Mouse (Mus musculus) heart, postnatal 25 days (tissue): ENCODE results near the gene Klkb1. TPM values are rescaled to one million over a fixed set of nuclear protein-coding genes. Genes with fewer than 3 reads are reported as not detected.

Experiments used
- DNase-seq: peaks from one replicate; pipeline ENCODE4 v3.0.0; 2022; ENCODE audit warnings: low spot score
- intact Hi-C: fragments of 180-260 bp; cut with DNase I; formaldehyde crosslinking; loops from one replicate; pipeline ENCODE4 v1.15.1; 2025
- total RNA-seq, 2 experiments: library from RNA; stranded (reverse); gene quantifications; 2 replicates each; pipeline ENCODE4 v1.2.3; 2021

The Klkb1 gene
- total RNA-seq, 2 experiments from 2014 or later, result not detected

GRCm38 (mm10) chr8:45274317-45274716 is 20.3 kb downstream of the Klkb1 start:
- intact Hi-C loops, result no loop called here
- DNase-seq, result no peak

DNA sequence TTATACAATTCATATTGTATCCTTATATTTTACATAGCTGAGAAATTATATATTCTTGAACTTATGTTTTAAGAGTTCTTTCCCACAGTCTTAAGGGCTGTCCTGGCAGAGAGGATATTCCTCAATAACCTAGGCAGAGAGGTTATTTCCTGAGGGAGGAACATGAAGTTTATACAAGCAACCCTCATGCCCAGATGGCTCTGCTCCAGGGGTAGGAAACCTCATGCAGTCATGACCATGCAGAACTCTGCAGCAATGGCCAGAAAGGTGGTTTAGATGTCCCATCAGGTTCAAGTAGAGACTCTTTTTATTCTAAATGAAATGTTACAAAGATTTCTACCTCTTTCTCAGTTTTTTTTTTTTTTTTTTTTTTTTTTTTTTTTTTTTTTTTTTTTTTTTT is 25.6 kb downstream of the Klkb1 start:
- no peak for DNase-seq

DNA sequence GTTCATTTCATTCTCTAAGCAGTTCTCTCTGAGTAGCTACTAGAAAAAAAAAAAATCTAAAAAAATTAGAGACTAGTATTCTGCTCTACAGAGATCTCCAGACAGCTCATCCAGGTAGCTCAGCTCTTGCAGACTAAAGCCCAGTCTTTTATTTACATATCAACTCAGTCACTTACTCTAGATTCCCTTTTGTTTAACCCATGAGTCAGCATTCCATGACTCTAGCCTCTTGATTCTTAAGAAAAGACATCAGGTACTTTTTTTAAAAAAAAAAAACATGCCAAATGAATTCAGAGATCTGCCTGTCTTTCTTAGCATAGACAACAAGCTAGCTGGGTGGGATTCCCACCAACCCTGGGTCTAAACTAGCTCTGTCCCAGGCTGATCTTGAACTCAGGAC is 26.2 kb downstream of the Klkb1 start:
- intact Hi-C loops, result no loop called here
- no peak for DNase-seq

More for the DNA sequence above, 25.6 kb downstream of the Klkb1 start:
- intact Hi-C loops, result no loop called here

- peak; percentile 7 for DNase-seq
- intact Hi-C loops, result no loop called here
Measured at GRCm38 (mm10) chr8:45267611-45268391, 26.9 kb downstream of the Klkb1 start.

DNA sequence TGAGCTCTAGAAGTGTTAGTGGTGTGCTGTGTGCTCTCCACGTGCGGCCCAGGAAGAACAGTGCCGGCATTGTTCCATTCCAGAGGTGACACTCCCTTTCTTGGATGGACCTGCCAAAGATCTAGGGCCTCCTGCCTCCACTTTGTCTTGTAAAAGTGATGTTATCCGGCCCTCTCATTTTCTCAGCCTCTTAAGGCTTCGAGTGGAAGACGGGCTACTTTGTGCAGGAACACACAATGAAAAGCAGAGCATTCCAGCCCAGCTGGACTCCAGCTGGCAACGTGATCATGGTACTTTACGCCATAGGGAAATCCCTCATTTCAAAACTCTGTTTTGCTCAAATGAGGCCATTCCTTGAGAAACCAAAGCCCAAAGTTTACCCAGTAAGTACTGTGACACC is 27.7 kb downstream of the Klkb1 start:
- intact Hi-C loops, result no loop called here
- DNase-seq, result no peak

GRCm38 (mm10) chr8:45264918-45265317 is 29.7 kb downstream of the Klkb1 start:
- intact Hi-C loops, result no loop called here
- DNase-seq, result no peak

GRCm38 (mm10) chr8:45262851-45263250 is 31.8 kb downstream of the Klkb1 start:
- DNase-seq, result no peak
- intact Hi-C loops, result no loop called here

DNA sequence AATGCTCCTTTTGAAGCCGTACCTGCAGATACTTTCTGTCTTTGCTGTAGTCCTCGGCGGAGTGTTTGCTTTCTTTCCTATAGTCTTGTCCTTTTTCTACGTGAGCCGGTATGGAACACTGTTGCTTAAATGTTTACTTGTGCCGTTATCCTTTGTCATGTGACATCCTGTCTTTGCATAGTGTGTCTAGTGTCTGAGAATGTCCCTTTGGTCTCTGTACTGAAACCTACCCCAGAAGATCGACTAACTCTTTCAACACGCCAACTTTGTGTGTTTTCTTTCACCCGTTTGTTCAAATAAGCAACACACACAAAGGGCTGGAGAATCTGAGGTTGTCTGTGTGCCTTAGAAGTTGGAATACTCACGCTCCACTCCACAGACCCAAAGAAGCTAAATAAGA is 32.7 kb downstream of the Klkb1 start, which contains the start of gene F11:
Gene F11 (minus strand): TSS at position 112 of the 400 bp plus-strand sequence.
- intact Hi-C loops, result no loop called here
- no peak for DNase-seq

DNA sequence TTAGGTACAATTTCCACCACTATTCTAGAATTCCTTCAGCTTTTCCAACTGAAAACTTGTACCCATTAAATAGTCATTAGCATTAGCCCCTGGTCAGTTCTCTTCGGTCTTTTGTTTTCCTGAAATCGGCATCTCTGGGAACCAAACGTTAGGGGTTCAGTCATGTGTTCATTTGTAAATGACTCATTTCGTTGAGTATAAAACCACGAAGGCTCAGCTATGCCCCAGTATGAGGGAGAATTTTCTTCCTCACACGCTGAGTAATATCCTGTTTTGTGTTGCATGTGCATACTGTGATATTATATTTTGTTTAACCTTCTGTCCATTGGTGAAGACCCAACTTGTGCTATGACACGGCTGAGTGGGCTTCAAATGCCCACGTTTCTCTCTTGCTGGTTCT is 36.2 kb downstream of the Klkb1 start:
- intact Hi-C loops, result no loop called here
- no peak for DNase-seq

DNA sequence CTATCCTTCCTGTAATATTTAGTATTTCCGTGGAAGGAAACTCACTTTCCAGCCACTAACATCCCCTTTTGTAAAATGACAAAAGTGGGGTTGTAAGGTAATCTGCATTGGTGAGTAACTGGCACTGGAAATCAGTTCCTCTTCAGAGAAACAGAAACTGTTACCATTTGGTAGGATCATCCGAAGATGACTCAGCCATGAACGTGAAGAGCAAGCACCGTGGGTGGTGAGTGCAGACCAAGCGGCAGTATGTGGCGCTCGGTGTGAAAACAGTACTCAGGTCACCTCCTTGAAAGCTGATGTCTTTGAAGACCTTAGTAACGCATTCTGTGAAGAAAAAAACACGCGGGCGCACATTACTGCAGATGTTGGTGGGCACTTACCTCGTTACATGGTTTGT is 39.6 kb downstream of the Klkb1 start:
- intact Hi-C loops, result no loop called here
- no peak for DNase-seq

DNA sequence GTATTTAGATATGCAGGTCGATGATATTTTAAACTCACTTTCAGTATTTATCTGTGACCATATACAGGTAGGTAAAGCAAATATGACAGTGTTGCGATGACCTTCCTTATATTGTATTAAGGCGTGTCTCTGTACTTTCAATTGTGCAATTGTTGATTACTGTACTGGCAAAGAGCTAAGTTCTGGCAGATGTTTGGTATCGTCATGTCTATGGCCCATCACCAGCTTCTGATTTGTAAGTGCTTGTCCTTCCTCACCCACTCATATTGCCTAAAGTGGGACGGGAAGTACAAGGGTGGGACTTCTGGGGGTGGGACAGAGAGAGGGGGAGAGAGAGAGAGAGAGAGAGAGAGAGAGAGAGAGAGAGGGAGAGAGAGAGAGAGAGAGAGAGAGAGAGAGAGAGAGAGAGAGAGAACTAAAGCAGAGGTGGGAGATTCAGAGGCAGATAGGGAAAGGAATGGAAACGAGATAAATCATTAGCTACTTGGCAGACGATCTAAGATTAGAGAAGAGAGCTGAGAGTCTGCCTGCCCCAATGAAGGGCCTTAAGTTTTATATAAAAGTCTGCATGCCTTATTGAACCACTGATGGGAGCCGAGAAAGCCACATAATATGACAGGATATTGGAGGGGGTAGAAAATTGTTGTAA is 40.3 kb downstream of the Klkb1 start:
- intact Hi-C loops, result no loop called here
- no peak for DNase-seq

DNA sequence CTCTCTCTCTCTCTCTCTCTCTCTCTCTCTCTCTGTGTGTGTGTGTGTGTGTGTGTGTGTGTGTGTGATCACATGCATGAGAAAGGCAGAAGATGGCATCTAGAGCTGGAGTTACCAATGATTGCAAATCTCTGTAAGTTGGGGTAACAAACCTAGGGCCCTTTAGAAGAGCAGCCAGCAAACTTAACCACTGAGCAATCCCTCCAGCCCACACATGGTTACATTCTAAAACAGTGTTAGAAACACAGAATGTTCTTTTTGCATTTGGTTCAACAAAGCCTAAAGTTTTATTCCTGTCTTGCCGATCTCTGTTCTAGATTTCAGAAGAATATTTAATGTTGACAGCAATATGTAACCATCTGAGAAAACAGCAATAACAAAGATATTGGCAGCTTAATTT is 41.1 kb downstream of the Klkb1 start:
- no peak for DNase-seq
- intact Hi-C loops, result no loop called here

DNA sequence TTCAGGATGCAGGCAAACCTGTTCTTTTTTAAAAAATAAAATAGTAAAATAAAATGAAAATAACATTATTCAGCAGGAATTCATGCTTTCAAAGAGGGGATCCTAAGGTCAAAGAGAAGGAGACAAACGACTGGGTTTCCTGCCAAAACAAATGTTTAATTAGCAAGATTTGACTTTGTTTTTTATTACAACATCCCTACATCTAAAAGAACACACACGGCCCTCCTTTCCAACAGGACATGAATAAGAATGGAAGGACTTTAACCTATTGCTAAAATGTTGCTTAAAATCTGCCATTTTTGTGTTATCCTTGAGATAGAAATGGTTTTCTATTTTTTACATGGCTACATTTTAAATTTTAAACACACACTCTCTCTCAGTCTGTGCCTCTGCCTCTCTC is 41.5 kb downstream of the Klkb1 start:
- intact Hi-C loops, result no loop called here
- DNase-seq, result no peak

- no peak for DNase-seq
- intact Hi-C loops, result no loop called here
Measured at GRCm38 (mm10) chr8:45246307-45246706, 48.4 kb downstream of the Klkb1 start.

- no peak for DNase-seq
- intact Hi-C loops, result no loop called here
Measured at GRCm38 (mm10) chr8:45239363-45239762, 55.3 kb downstream of the Klkb1 start.

DNA sequence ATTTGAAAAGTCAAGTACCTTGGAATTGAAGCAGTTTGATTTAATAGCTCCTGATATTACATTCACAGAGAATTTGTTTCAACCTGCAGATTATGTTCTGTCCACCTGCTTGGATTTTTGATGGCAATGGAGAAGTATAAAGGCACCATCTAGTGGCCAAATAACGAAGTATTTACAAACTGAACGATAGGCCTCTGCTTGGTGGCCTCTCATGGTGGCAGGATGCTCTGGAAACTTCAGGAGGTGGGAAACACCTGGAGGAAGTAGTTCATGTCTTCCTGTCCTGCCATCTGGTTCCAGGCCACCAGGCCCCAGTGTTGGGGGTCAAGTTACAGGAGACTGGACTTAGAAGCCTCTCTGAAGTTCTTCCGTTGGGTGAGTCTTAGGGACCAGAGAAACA is 56.4 kb downstream of the Klkb1 start:
- intact Hi-C loops, result no loop called here
- no peak for DNase-seq

- intact Hi-C loops, result loop anchor here (1.0 kb wide), 1 partner anchor 168 kb away; no protein-coding TSS in a partner anchor
- no peak for DNase-seq
Measured at GRCm38 (mm10) chr8:45236164-45236912, 58.3 kb downstream of the Klkb1 start.

DNA sequence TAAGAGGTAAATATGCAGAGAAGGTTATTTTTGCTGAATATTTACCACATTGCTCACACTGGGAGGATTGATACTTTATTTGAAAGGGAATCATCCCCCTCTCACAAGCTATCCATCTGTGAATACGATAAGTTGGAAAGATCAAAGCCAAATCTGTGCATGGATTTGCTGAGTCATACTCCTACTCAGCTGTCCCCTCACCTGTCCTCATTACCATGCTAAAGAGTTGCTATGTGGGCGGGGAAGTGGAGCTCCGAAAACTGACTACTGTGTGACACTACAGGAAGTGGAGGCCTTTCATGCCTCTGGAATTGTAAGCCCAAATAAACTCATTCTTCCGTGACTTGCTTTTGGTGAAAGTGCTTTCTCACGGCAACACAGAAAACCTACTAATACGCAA is 59.4 kb downstream of the Klkb1 start:
- intact Hi-C loops, result no loop called here
- DNase-seq, result no peak

- no peak for DNase-seq
- intact Hi-C loops, result no loop called here
Measured at GRCm38 (mm10) chr8:45233256-45233655, 61.4 kb downstream of the Klkb1 start.
